13 mouse cellular contexts compared by ENCODE assay signal in the genomic region with DNA sequence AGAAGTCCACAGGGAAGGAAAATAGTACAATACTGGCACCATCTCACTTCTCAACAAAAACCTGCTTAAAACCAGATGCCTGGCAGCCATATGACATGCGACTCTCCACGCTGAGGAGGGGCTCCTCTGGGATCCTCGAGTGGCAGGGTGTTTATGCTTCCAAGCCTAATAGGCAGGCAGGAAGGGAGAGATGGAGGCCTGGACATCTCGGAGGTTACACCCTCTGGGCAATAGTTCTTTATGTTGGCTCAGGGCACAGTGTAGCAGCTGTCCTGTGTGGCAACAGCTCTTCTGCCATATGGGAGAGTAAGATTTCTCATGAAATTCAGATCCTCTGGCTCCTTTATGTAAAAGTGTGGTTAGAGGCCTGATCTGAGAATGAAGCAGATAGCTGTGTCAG. TPM values are rescaled to one million over a fixed set of nuclear protein-coding genes. Genes with fewer than 3 reads are reported as not detected.
DNase-seq lines count a peak whose midpoint lies in the region; ATAC-seq and TF ChIP-seq lines count a peak whose summit lies in the region.
"Had no signal": no experiment of that assay in that cellular context is flagged by ENCODE, and none has a peak within 500 bp of the region (broad histone marks: within the 10 kb centered on the region; RNA-seq: fewer than 3 reads in every experiment).

No protein-coding gene starts in this region.

- no peak for DNase-seq in midbrain, embryonic 10.5 days (ENCODE audit: low spot score)
- DNase-seq in midbrain, embryonic 11.5 days (ENCODE audit: low spot score, missing footprints) = no peak
- peak; percentile 71 to 81 for DNase-seq in cerebellum, postnatal 10 days
- DNase-seq in forebrain, postnatal 0 days = peak; percentile 52
- peak; percentile 76 for DNase-seq in midbrain, postnatal 0 days (ENCODE audit: low spot score)
- no peak for DNase-seq in thymus, postnatal 36 days
- DNase-seq in urinary bladder, postnatal 36 days (ENCODE audit: low spot score in 2 of 2) = no peak
- DNase-seq in right cerebral cortex, postnatal 36 days (ENCODE audit: low spot score in 2 of 2) = no peak
- DNase-seq: liver, postnatal 0 days; thymus, adult 2 months had no signal

- no peak overlapping the region for H3K4me2 ChIP-seq in midbrain, embryonic 11.5 days
- H3K4me2 ChIP-seq in forebrain, postnatal 0 days (ENCODE audit: low read depth) = no peak overlapping the region
- no peak overlapping the region for H3K4me2 ChIP-seq in midbrain, postnatal 0 days (ENCODE audit: low read depth, low read length, poor library complexity, severe bottlenecking)

- peak overlapping the region; percentile 46; the same call in 1 of the 2 replicates for H3K27ac ChIP-seq in midbrain, embryonic 10.5 days (replicated peaks)
- H3K27ac ChIP-seq in midbrain, embryonic 11.5 days (ENCODE audit: low read depth, low read length) = no peak overlapping the region
- H3K27ac ChIP-seq in forebrain, postnatal 0 days (ENCODE audit: low read depth, low read length) = peak overlapping the region; percentile 35; the same call in 1 of the 2 replicates
- no peak overlapping the region for H3K27ac ChIP-seq in midbrain, postnatal 0 days (ENCODE audit: low read depth, low read length)

- TF ChIP-seq CTCF in forebrain, postnatal 0 days (IDR thresholded peaks at IDR 0.05; ENCODE audit: low read depth) = no peak
- TF ChIP-seq CTCF in midbrain, postnatal 0 days (IDR thresholded peaks at IDR 0.05) = no peak

- no peak overlapping the region for H3K4me3 ChIP-seq in midbrain, embryonic 10.5 days
- no peak overlapping the region for H3K4me3 ChIP-seq in midbrain, embryonic 11.5 days (ENCODE audit: low read depth, low read length)
- H3K4me3 ChIP-seq in forebrain, postnatal 0 days (ENCODE audit: low read depth, low read length) = no peak overlapping the region
- no peak overlapping the region for H3K4me3 ChIP-seq in midbrain, postnatal 0 days (ENCODE audit: low read depth, low read length)

- no peaks in the 10 kb centered on the region for H3K9me3 ChIP-seq in midbrain, embryonic 10.5 days (replicated peaks)
- no peaks in the 10 kb centered on the region for H3K9me3 ChIP-seq in midbrain, embryonic 11.5 days (ENCODE audit: control insufficient read depth, low read length)
- H3K9me3 ChIP-seq in forebrain, postnatal 0 days (ENCODE audit: low read length) = 0 out of 2 replicates have a peak, but pooled peaks cover under 1% of the 10 kb centered on the region
- H3K9me3 ChIP-seq in midbrain, postnatal 0 days (ENCODE audit: low read length) = no peaks in the 10 kb centered on the region

- H3K9ac ChIP-seq in midbrain, embryonic 11.5 days (ENCODE audit: low read length) = no peak overlapping the region
- no peak overlapping the region for H3K9ac ChIP-seq in forebrain, postnatal 0 days
- no peak overlapping the region for H3K9ac ChIP-seq in midbrain, postnatal 0 days (replicated peaks; ENCODE audit: low read length, poor library complexity, severe bottlenecking)
- H3K9ac ChIP-seq: liver, postnatal 0 days had no signal

- H3K36me3 ChIP-seq in midbrain, embryonic 10.5 days = no peaks in the 10 kb centered on the region
- H3K36me3 ChIP-seq in midbrain, embryonic 11.5 days (ENCODE audit: control insufficient read depth, insufficient read depth, low read length) = no peaks in the 10 kb centered on the region
- H3K36me3 ChIP-seq in forebrain, postnatal 0 days (ENCODE audit: insufficient read depth) = no peaks in the 10 kb centered on the region
- H3K36me3 ChIP-seq in midbrain, postnatal 0 days (ENCODE audit: insufficient read depth, low read length) = no peaks in the 10 kb centered on the region

- no peaks in the 10 kb centered on the region for H3K27me3 ChIP-seq in midbrain, embryonic 10.5 days (ENCODE audit: low read depth, poor library complexity, severe bottlenecking)
- H3K27me3 ChIP-seq in midbrain, embryonic 11.5 days (ENCODE audit: control insufficient read depth, insufficient read depth, low read length) = no peaks in the 10 kb centered on the region
- no peaks in the 10 kb centered on the region for H3K27me3 ChIP-seq in forebrain, postnatal 0 days (ENCODE audit: insufficient read depth, low read length)
- H3K27me3 ChIP-seq in midbrain, postnatal 0 days (ENCODE audit: insufficient read depth, low read length) = no peaks in the 10 kb centered on the region
- H3K27me3 ChIP-seq: CH12.LX had no signal

- peaks cover 22% of the 10 kb centered on the region for H3K4me1 ChIP-seq in midbrain, embryonic 10.5 days
- peaks cover 6% of the 10 kb centered on the region; the same call in 1 of the 2 replicates for H3K4me1 ChIP-seq in midbrain, embryonic 11.5 days (ENCODE audit: control insufficient read depth, insufficient read depth, low read length)
- H3K4me1 ChIP-seq in forebrain, postnatal 0 days (ENCODE audit: insufficient read depth) = no peaks in the 10 kb centered on the region
- H3K4me1 ChIP-seq in midbrain, postnatal 0 days (ENCODE audit: insufficient read depth, low read length) = no peaks in the 10 kb centered on the region

- WGBS in midbrain, embryonic 10.5 days = 60% methylated on average over 4 of the region's 4 CpGs
- 56% methylated on average over 4 of the region's 4 CpGs for WGBS in midbrain, embryonic 11.5 days
- WGBS in forebrain, postnatal 0 days = 32% methylated on average over 4 of the region's 4 CpGs
- 27% methylated on average over 4 of the region's 4 CpGs for WGBS in midbrain, postnatal 0 days

- ATAC-seq in midbrain, embryonic 11.5 days (ENCODE audit: low FRiP score) = no peak
- peak; percentile 87 for ATAC-seq in forebrain, postnatal 0 days
- ATAC-seq in midbrain, postnatal 0 days (ENCODE audit: low FRiP score) = no peak; the same call in 1 of the 2 replicates
- ATAC-seq: intestine, postnatal 0 days; liver, postnatal 0 days had no signal

RNA-seq across cellular contexts. Expression of gene Akap6, which starts 24.2 kb away (rescaled TPM):
- 7.7 and 12.4 TPM in 2 replicates for polyA plus RNA-seq in midbrain, embryonic 10.5 days (2016; fragmentation: Nextera tagmentation; extraction: Ambion mirVana)
- 16.5 and 16.8 TPM in 2 replicates for polyA plus RNA-seq in midbrain, embryonic 11.5 days (2014; fragmentation: Nextera tagmentation; extraction: Ambion mirVana)
- 58.9 and 68.9 TPM in 2 replicates for total RNA-seq in forebrain, postnatal 0 days (2014; rRNA removed)
- polyA plus RNA-seq in forebrain, postnatal 0 days (2015; fragmentation: Nextera tagmentation; extraction: Ambion mirVana) = 7.2 and 14.4 TPM in 2 replicates
- 69.3 and 90.2 TPM in 2 replicates for total RNA-seq in midbrain, postnatal 0 days (2014; rRNA removed)
- 15.7 and 18.2 TPM in 2 replicates for polyA plus RNA-seq in midbrain, postnatal 0 days (2015; fragmentation: Nextera tagmentation; extraction: Ambion mirVana)
- total RNA-seq: megakaryocyte, adult 5-6 weeks had no signal

Comparison
In these comparisons a context has a peak if more than half of its experiments do, and no peak if none do; other contexts are left out.
1. DNase-seq: peak in cerebellum, postnatal 10 days (2 of 2), forebrain, postnatal 0 days (single experiment) and midbrain, postnatal 0 days (single experiment); none in midbrain, embryonic 10.5 days (single experiment), midbrain, embryonic 11.5 days (single experiment), thymus, postnatal 36 days (0 of 2), urinary bladder, postnatal 36 days (0 of 2) and right cerebral cortex, postnatal 36 days (0 of 2).
2. H3K27ac ChIP-seq: peak in midbrain, embryonic 10.5 days (single experiment) and forebrain, postnatal 0 days (single experiment); none in midbrain, embryonic 11.5 days (single experiment) and midbrain, postnatal 0 days (single experiment).